ENCODE assay signal across 22 mouse cellular contexts in genomic region chr1:121745181-121745580, GRCm38 (mm10).
A peak's percentile ranks its signal among the peaks of the same experiment; 100 is the strongest.
DNase-seq lines count a peak whose midpoint lies in the region; ATAC-seq and TF ChIP-seq lines count a peak whose summit lies in the region.
"Had no signal": no experiment of that assay in that cellular context is flagged by ENCODE, and none has a peak within 500 bp of the region (broad histone marks: within the 10 kb centered on the region; RNA-seq: fewer than 3 reads in every experiment).

No protein-coding gene starts in this region.

- 62% methylated on average over 1 of the region's 1 CpGs for WGBS in kidney, adult 2 months
- 89% methylated on average over 1 of the region's 1 CpGs for WGBS in kidney, embryonic 14.5 days

- peak; percentile 73 for DNase-seq in kidney, adult 2 months
- peak; percentile 71 for DNase-seq in kidney, adult 9 months
- no peak for DNase-seq in kidney, postnatal 25 days
- peak; percentile 16 to 27 for DNase-seq in kidney, postnatal 36 days
- DNase-seq in kidney, postnatal 4 days = no peak
- DNase-seq: adrenal gland, adult 2 months; adrenal gland, postnatal 10 days; adrenal gland, postnatal 25 days; cerebellum, adult 11 months; cerebellum, adult 18-20 months; cerebellum, adult 8-10 months; cerebellum, adult 9-11 months; cerebellum, postnatal 14 days; cerebellum, postnatal 36 days; embryo, embryonic 11 days had no signal

- ATAC-seq in kidney, embryonic 14.5 days (ENCODE audit: low FRiP score, low TSS enrichment) = no peak
- ATAC-seq: forebrain, embryonic 14.5 days had no signal

- H3K27ac ChIP-seq in kidney, adult 2 months (ENCODE audit: insufficient read depth, low read depth, low read length) = no peak overlapping the region
- no peak overlapping the region for H3K27ac ChIP-seq in kidney, embryonic 14.5 days (ENCODE audit: low read depth, low read length)
- H3K27ac ChIP-seq: embryonic facial prominence, embryonic 13.5 days; embryonic facial prominence, embryonic 15.5 days; forebrain, embryonic 10.5 days; forebrain, embryonic 12.5 days had no signal

- H3K9ac ChIP-seq in kidney, embryonic 14.5 days (ENCODE audit: low read depth, low read length) = no peak overlapping the region
- H3K9ac ChIP-seq: embryonic facial prominence, embryonic 13.5 days; embryonic facial prominence, embryonic 15.5 days; forebrain, embryonic 12.5 days had no signal

- no peaks in the 10 kb centered on the region for H3K36me3 ChIP-seq in kidney, adult 2 months (ENCODE audit: control insufficient read depth, insufficient read depth, low read length)
- H3K36me3 ChIP-seq in kidney, embryonic 14.5 days (ENCODE audit: control insufficient read depth, insufficient read depth, low read length) = no peaks in the 10 kb centered on the region
- H3K36me3 ChIP-seq: embryonic facial prominence, embryonic 13.5 days; embryonic facial prominence, embryonic 15.5 days; forebrain, embryonic 10.5 days; forebrain, embryonic 12.5 days had no signal

- no peaks in the 10 kb centered on the region for H3K4me1 ChIP-seq in kidney, adult 2 months (ENCODE audit: control insufficient read depth, insufficient read depth, low read length)
- H3K4me1 ChIP-seq in kidney, embryonic 14.5 days (ENCODE audit: control insufficient read depth, insufficient read depth, low read length) = no peaks in the 10 kb centered on the region
- H3K4me1 ChIP-seq: embryonic facial prominence, embryonic 13.5 days; embryonic facial prominence, embryonic 15.5 days; forebrain, embryonic 10.5 days; forebrain, embryonic 12.5 days had no signal

- H3K27me3 ChIP-seq in kidney, adult 2 months (replicated peaks; ENCODE audit: control insufficient read depth, insufficient read depth, low read length) = no peaks in the 10 kb centered on the region
- no peaks in the 10 kb centered on the region for H3K27me3 ChIP-seq in kidney, embryonic 14.5 days (ENCODE audit: control insufficient read depth, insufficient read depth, low read length)
- H3K27me3 ChIP-seq: embryonic facial prominence, embryonic 13.5 days; embryonic facial prominence, embryonic 15.5 days; forebrain, embryonic 12.5 days had no signal

- no peak for TF ChIP-seq CTCF in kidney, adult 2 months (conservative IDR thresholded peaks at IDR 0.05; ENCODE audit: insufficient read depth, insufficient read length, low read depth, low read length)

- H3K4me2 ChIP-seq in kidney, embryonic 14.5 days (replicated peaks; ENCODE audit: low read depth, low read length) = no peak overlapping the region
- H3K4me2 ChIP-seq: embryonic facial prominence, embryonic 13.5 days; embryonic facial prominence, embryonic 15.5 days; forebrain, embryonic 12.5 days had no signal

- H3K4me3 ChIP-seq in kidney, adult 2 months (ENCODE audit: insufficient read depth, low read depth, low read length) = no peak overlapping the region
- H3K4me3 ChIP-seq in kidney, embryonic 14.5 days (ENCODE audit: low read length) = no peak overlapping the region
- H3K4me3 ChIP-seq: embryonic facial prominence, embryonic 13.5 days; embryonic facial prominence, embryonic 15.5 days; erythroblast, embryonic 14.5 days; forebrain, embryonic 10.5 days; forebrain, embryonic 12.5 days had no signal

- no peak for TF ChIP-seq POLR2A in kidney, adult 2 months (IDR thresholded peaks at IDR 0.05; ENCODE audit: low read depth, low read length)

- H3K9me3 ChIP-seq in kidney, embryonic 14.5 days (ENCODE audit: control insufficient read depth, low read length) = no peaks in the 10 kb centered on the region
- H3K9me3 ChIP-seq: embryonic facial prominence, embryonic 13.5 days; embryonic facial prominence, embryonic 15.5 days; forebrain, embryonic 10.5 days; forebrain, embryonic 12.5 days had no signal

Comparison
In these comparisons a context has a peak if more than half of its experiments do, and no peak if none do; other contexts are left out.
1. DNase-seq: peak in kidney, adult 2 months (single experiment), kidney, adult 9 months (single experiment) and kidney, postnatal 36 days (2 of 2); none in kidney, postnatal 25 days (0 of 2) and kidney, postnatal 4 days (0 of 2).